Mouse (Mus musculus) naive thymus-derived CD4-positive, alpha-beta T cell, adult 2 months (primary cell): ENCODE results near the gene Gm9044.
"Not testable (repeated sequence)": the region's sequence is repeated elsewhere in the genome, so short reads cannot be mapped to it uniquely, and the experiment has no call there.

Experiments
- DNase-seq: peaks from one replicate; pipeline ENCODE4 v3.0.0-alpha.2; 2011; ENCODE audit warnings: low read depth

Gm9044 gene

DNA sequence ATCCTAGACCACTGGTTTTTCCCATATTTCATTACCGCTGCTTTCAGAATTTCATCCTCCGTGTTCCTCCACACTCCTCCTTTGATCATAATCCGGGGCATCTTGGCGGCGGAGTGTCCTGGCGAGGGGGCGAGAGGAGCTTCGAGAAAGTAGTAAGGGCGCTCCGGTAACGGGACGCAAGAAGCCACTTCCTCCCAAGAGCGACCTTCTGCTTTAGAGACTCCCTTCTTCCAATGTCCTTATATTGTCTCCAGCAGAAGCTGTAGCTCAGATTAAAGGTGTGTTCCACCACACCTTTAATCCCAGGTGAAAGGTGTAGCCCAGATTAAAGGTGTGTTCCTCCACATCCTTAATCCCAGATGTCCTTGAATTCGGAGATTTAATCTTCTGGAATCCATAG lies at the start of gene Gm9044:
Gm9044 (minus strand) TSS at position 101 of the 400 bp plus-strand sequence.
- DNase-seq: not testable (repeated sequence)

DNA sequence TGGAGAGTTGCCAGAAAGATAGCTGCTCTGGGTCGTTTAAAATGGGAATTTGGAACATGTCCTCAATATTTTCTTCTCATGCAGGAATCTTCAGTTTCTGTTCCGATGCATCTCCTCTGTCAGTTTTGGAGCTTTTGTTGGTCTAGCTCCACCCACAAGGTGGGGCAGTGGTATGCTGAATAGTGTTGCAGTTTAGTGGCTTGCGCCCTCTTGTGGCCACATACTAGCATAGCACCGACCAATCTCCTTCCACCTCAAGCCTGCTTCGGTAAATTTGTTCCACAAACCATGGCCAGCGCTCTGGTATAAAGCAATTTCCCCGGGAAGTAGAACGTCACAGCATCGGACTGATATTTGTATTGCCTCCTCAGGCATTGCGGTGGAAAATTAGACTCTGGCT lies 38.2 kb upstream of the Gm9044 start:
- DNase-seq: peak; percentile 89

DNA sequence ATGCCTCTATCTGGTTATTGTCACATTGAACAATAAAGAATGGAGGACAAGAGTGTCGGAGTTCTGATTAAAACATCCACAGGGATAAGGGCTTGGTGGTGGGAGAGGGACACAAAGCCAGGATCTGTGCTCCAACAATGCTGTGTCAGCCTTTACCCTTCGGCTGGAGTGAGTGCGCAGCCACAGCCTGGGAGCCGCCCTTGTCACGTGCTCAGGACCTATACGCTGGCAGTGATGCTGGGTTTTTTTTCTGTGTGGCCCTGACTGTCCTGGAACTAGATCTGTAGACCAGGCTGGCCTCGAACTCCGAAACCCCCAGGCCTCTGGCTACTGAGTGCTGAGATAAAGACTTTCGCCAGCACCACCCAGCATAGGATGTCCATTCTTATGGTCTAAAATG lies 37.3 kb upstream of the Gm9044 start:
- DNase-seq: no peak

- not testable (repeated sequence) for DNase-seq
Measured at GRCm38 (mm10) chr10:118354005-118354404, 21.8 kb upstream of the Gm9044 start, which contains the start of gene Gm9049. Gm9049 (minus strand) TSS chr10:118354105.

DNA sequence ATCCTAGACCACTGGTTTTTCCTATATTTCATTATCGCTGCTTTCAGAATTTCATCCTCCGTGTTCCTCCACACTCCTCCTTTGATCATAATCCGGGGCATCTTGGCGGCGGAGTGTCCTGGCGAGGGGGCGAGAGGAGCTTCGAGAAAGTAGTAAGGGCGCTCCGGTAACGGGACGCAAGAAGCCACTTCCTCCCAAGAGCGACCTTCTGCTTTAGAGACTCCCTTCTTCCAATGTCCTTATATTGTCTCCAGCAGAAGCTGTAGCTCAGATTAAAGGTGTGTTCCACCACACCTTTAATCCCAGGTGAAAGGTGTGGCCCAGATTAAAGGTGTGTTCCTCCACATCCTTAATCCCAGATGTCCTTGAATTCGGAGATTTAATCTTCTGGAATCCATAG lies 16.4 kb upstream of the Gm9044 start, which contains the start of gene Gm9048:
Gm9048 (minus strand) TSS at position 101 of the 400 bp plus-strand sequence.
- DNase-seq: not testable (repeated sequence)

- not testable (repeated sequence) for DNase-seq
Measured at GRCm38 (mm10) chr10:118343155-118343554, 10.9 kb upstream of the Gm9044 start, which contains the start of gene Gm9046. Gm9046 (minus strand) TSS chr10:118343255.

DNA sequence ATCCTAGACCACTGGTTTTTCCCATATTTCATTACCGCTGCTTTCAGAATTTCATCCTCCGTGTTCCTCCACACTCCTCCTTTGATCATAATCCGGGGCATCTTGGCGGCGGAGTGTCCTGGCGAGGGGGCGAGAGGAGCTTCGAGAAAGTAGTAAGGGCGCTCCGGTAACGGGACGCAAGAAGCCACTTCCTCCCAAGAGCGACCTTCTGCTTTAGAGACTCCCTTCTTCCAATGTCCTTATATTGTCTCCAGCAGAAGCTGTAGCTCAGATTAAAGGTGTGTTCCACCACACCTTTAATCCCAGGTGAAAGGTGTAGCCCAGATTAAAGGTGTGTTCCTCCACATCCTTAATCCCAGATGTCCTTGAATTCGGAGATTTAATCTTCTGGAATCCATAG lies 5.5 kb upstream of the Gm9044 start, which contains the start of gene Gm9045:
Gm9045 (minus strand) TSS at position 101 of the 400 bp plus-strand sequence.
- DNase-seq: not testable (repeated sequence)

DNA sequence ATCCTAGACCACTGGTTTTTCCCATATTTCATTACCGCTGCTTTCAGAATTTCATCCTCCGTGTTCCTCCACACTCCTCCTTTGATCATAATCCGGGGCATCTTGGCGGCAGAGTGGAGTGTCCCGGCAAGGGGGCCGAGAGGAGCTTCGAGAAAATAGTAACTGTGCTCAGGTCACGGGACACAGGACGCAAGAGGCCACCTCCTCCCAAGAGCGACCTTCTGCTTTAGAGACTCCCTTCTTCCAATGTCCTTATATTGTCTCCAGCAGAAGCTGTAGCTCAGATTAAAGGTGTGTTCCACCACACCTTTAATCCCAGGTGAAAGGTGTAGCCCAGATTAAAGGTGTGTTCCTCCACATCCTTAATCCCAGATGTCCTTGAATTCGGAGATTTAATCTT lies 5.3 kb downstream of the Gm9044 start, which contains the start of gene Gm9040:
Gm9040 (minus strand) TSS at position 101 of the 400 bp plus-strand sequence.
- DNase-seq: not testable (repeated sequence)

DNA sequence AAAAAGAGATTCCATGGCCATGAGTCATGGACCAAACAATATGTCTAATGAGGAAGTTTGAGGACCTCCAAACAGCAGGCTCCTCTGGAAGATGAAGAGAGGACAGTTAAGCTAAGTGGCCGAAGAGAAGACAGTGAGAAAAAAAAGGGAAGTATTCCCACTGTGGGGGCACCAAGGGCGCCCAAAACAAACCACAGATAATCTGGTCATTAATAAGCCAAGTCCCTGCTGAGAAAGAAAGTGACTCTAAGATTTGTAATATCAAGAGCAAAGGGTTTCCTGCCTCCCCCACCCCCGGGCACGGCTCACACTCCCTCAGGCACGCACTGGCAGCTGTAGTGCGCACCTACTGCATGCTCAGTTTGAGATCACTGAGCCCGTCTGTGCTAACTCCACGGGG lies 13.2 kb downstream of the Gm9044 start:
- no peak for DNase-seq

DNA sequence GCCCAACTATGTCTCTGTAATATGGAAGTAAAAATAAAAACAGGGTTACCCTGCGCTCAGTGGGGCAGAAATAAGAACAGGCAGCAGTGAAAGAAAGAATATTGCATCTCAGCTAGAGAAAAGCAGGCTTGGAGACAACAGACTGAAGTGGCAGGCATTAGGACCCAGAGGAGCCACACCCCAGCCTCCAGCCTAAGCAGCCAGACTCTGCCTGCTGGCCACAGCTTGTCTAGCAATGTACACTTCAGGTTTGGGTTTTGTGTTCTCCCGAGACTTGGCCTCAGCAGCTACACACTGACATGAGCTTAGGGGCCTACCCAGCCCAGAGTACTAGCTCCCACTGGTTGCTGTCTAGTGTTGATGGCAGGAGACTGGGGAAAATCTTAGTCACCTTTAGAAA lies 30.1 kb downstream of the Gm9044 start:
- not testable (repeated sequence) for DNase-seq

GRCm38 (mm10) chr10:118294938-118295337 lies 37.3 kb downstream of the Gm9044 start, which contains the start of gene Iltifb:
Iltifb (minus strand) TSS chr10:118295038.
- no peak for DNase-seq

- not testable (repeated sequence) for DNase-seq
Measured at GRCm38 (mm10) chr10:118283016-118283415, 49.2 kb downstream of the Gm9044 start.

DNA sequence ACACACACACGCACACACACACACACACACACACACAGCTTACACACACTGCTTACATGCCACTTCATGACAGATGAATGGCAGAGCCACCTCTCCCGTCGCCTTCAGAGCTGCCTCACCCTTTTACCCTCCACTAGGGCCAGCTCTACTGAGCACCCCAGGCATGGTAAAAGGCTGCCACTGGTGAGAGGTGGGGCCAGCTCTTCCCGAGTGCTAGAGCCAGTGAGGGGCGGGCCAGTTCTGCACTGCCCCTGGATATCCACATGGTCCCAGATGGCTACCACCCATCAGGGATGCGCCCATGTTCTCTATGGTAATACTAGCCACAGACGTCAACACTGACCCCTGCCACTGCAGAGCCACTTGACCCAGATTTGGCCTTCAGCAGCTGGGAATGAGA lies 49.6 kb downstream of the Gm9044 start:
- DNase-seq: not testable (repeated sequence)
